Mouse (Mus musculus) limb, embryonic 14.5 days (tissue): ENCODE measurements around the gene Prelid3b. TPM values are rescaled to one million over a fixed set of nuclear protein-coding genes. Genes with fewer than 3 reads are reported as not detected.

Experiments
- ATAC-seq: fragments of 200-750 bp; cut with Nextera tagmentation; 2 replicates; pipeline ENCODE4 v1.8.0; 2017; ENCODE audit warnings: low read depth, moderate number of reproducible peaks, moderate TSS enrichment; ENCODE audit not compliant: low FRiP score
- DNase-seq: peaks from one replicate; pipeline ENCODE4 v3.0.0-alpha.2; 2015; ENCODE audit warnings: low spot score
- H3K27ac ChIP-seq: fragments of 300-500 bp; sonication (generic); replicated peaks from 2 replicates; pipeline ENCODE4 v1.5.1; 2014; ENCODE audit warnings: low read depth, mild to moderate bottlenecking, low read length, moderate library complexity, mixed read lengths
- H3K27me3 ChIP-seq: fragments of 300-500 bp; sonication (generic); 2 replicates; pipeline ENCODE4 v1.6.1; 2014; ENCODE audit warnings: low read length, mixed read lengths; ENCODE audit not compliant: control insufficient read depth, insufficient read depth
- H3K36me3 ChIP-seq: fragments of 300-500 bp; sonication (generic); 2 replicates; pipeline ENCODE4 v1.6.1; 2014; ENCODE audit warnings: mild to moderate bottlenecking, low read length, moderate library complexity, mixed read lengths; ENCODE audit not compliant: control insufficient read depth, insufficient read depth
- H3K4me1 ChIP-seq: fragments of 300-500 bp; sonication (generic); 2 replicates; pipeline ENCODE4 v1.6.1; 2014; ENCODE audit warnings: antibody characterized with exemption, low read length, mixed read lengths; ENCODE audit not compliant: control insufficient read depth, insufficient read depth
- H3K4me2 ChIP-seq: fragments of 300-500 bp; sonication (generic); replicated peaks from 2 replicates; pipeline ENCODE4 v1.6.1; 2014; ENCODE audit warnings: low read depth, mild to moderate bottlenecking, low read length, moderate library complexity; ENCODE audit not compliant: severe bottlenecking
- H3K4me3 ChIP-seq: fragments of 300-500 bp; sonication (generic); replicated peaks from 2 replicates; pipeline ENCODE4 v1.5.1; 2014; ENCODE audit warnings: low read length
- H3K9ac ChIP-seq: fragments of 300-500 bp; sonication (generic); 2 replicates; pipeline ENCODE4 v1.6.1; 2014; ENCODE audit warnings: mild to moderate bottlenecking, low read depth, low read length, moderate library complexity; ENCODE audit not compliant: severe bottlenecking
- H3K9me3 ChIP-seq: fragments of 300-500 bp; sonication (generic); 2 replicates; pipeline ENCODE4 v1.6.1; 2016; ENCODE audit warnings: low read length; ENCODE audit not compliant: control insufficient read depth
- POLR2A ChIP-seq: fragments of 200-500 bp; IDR thresholded peaks from 2 replicates; pipeline ENCODE4 v1.8.0; 2012; ENCODE audit warnings: inconsistent platforms, mild to moderate bottlenecking, moderate library complexity, borderline replicate concordance; ENCODE audit not compliant: insufficient read depth, insufficient read length; ENCODE audit errors: extremely low read depth
- WGBS: fragments of 180-500 bp; shearing (Covaris S2); extraction: QIAGEN DNeasy Blood & Tissue Kit; methylation state at CpG from one replicate; pipeline ENCODE4 v1.1.7; 2014; 5-methylcytosine and 5-hydroxymethylcytosine counted together
- polyA plus RNA-seq, 2 experiments: library from polyadenylated mRNA; depleted of rRNA in 1 of 2; stranded (reverse) in 1 of 2; unstranded in 1 of 2; fragments of >200 nt; fragmentation: Nextera tagmentation in 1 of 2; extraction: Ambion mirVana in 1 of 2; gene quantifications; 2 replicates each; pipeline versions ENCODE4 v1.2.1 to v1.2.3; 2012 to 2014

The Prelid3b gene
- polyA plus RNA-seq, 2 experiments = 89.5 to 112 TPM

DNA sequence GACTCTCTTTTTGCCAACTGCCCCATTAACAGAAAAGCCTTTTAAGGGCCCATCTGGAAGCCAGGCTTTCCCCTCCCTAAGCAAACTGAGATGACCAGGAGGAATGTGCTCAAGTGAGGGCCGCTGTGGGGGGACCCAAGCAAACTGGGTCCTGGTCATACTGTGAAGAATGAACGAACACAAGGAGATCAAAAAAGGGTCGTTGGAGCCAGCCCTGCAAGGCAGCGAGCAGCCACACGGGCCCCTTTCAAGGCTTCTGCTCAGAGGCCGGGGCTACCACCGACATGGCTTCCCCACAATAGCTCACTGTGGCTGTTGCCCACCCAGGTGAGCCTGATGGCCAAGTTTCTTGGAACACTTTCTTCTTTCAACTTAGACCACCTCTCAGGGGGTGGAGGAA lies 26.4 kb downstream of the Prelid3b start:
- peak; percentile 42 for ATAC-seq
- 41% methylated on average over 7 of the region's 7 CpGs for WGBS

DNA sequence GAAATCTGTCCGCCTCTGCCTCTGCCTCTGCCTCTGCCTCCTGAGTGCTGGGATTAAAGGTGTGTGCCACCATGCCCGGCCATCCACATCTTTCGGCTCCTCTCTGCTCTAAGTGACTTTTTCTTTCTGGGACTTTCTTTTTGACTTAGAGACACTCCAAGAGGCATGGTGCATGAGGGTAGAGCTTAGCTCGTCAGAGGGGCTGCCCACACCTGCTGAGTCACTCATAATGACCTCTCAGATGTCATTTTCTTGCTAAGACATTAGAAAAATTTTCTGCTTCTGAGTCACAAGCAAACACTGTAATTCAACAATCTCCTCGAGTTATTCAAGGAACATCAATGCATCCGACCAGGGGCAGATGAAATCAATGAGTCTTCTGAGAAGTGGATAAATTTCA lies 27.9 kb downstream of the Prelid3b start:
- 78% methylated on average over 6 of the region's 6 CpGs for WGBS
- TF ChIP-seq POLR2A = no peak
- Histone ChIP-seq H3K4me2 (no peak overlapping the region), H3K4me1 (peaks cover 8% of the 10 kb centered on the region), H3K9ac (no peak overlapping the region), H3K27me3 (no peaks in the 10 kb centered on the region), H3K27ac (no peak overlapping the region), H3K36me3 (no peaks in the 10 kb centered on the region), H3K9me3 (no peaks in the 10 kb centered on the region), H3K4me3 (no peak overlapping the region)
- no peak for DNase-seq
- no peak for ATAC-seq

More for the DNA sequence above, 26.4 kb downstream of the Prelid3b start:
- H3K27me3 ChIP-seq = no peaks in the 10 kb centered on the region
- no peak for TF ChIP-seq POLR2A
- H3K4me2 ChIP-seq = no peak overlapping the region
- no peak overlapping the region for H3K9ac ChIP-seq
- no peak overlapping the region for H3K4me3 ChIP-seq
- no peak for DNase-seq
- no peak overlapping the region for H3K27ac ChIP-seq
- H3K4me1 ChIP-seq = peaks cover 8% of the 10 kb centered on the region
- H3K9me3 ChIP-seq = no peaks in the 10 kb centered on the region
- H3K36me3 ChIP-seq = no peaks in the 10 kb centered on the region

DNA sequence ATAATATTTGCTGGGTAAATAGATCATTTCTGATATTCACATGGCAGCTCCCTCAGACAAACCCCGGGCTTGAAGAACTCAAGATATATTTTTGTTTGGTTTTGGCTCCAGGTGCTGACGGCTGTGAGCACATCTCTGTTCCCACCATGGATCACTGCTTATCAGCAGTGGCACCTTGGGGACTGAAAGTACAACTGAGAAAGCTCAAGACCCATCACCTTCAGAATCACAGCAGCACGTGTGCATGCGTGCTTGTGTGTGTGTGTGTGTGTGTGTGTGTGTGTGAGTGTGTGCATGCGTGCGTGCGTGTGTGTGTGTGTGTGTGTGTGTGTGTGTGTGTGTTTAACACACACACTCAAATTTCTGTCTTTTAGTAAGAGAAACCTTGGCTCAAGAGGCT lies 28.5 kb downstream of the Prelid3b start:
- Histone ChIP-seq H3K9ac (no peak overlapping the region), H3K9me3 (no peaks in the 10 kb centered on the region), H3K4me1 (peaks cover 8% of the 10 kb centered on the region), H3K4me2 (no peak overlapping the region), H3K27ac (no peak overlapping the region), H3K4me3 (no peak overlapping the region), H3K36me3 (no peaks in the 10 kb centered on the region), H3K27me3 (no peaks in the 10 kb centered on the region)
- WGBS = 98% methylated on average over 7 of the region's 7 CpGs
- ATAC-seq (no peak), DNase-seq (no peak)
- TF ChIP-seq POLR2A = no peak

DNA sequence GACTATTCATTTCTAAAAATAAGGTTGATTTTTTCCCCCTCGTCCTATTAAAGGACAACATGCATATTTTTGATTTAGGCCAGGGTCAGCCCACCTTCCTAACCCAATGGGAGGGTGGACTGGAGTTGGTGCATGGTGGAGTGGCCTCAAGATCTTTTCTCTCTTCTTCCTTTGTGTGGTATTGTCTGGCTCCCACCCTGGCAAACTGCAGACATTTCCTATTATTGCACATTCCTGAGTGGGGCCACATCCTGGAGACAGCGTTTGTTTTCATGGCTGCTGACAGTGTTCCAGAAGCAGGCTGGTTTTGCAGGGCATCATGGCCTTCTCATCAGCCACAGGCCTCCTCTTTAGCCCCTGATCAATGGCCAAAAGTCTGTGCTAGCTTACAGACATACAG lies 29.8 kb downstream of the Prelid3b start:
- no peak overlapping the region for H3K27ac ChIP-seq
- no peak for DNase-seq
- no peak overlapping the region for H3K9ac ChIP-seq
- peaks cover 19% of the 10 kb centered on the region for H3K4me1 ChIP-seq
- H3K9me3 ChIP-seq = no peaks in the 10 kb centered on the region
- ATAC-seq = no peak
- TF ChIP-seq POLR2A = no peak
- no peak overlapping the region for H3K4me3 ChIP-seq
- no peak overlapping the region for H3K4me2 ChIP-seq
- 40% methylated on average over 2 of the region's 2 CpGs for WGBS
- H3K27me3 ChIP-seq = no peaks in the 10 kb centered on the region
- H3K36me3 ChIP-seq = no peaks in the 10 kb centered on the region

DNA sequence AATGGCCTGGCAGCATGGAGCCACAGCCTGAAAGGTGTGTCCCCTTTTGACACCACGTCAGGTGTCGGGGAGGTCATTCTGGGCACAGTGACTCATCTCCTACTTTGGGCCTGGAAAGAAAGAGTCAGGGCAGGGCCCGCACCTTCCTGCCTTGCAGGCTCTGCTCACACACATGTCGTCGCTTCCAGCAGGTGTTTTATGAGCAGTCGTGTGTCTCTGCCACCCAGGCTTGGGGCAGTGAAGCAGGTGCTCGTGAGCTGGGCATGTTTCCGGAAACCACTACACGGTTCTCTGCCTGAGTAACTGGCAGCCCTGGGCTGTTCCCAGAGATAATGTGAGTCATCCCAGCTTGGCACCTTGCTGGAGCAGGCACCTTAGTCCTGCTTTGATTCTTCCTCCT lies 30.4 kb downstream of the Prelid3b start:
- H3K27ac ChIP-seq = 0 out of 2 replicates have a peak overlapping the region, but pooled peaks have one; percentile 13
- ATAC-seq = no peak
- no peaks in the 10 kb centered on the region for H3K9me3 ChIP-seq
- DNase-seq = no peak
- no peaks in the 10 kb centered on the region for H3K27me3 ChIP-seq
- H3K4me3 ChIP-seq = no peak overlapping the region
- 55% methylated on average over 9 of the region's 9 CpGs for WGBS
- peaks cover 23% of the 10 kb centered on the region for H3K4me1 ChIP-seq
- H3K36me3 ChIP-seq = no peaks in the 10 kb centered on the region
- no peak overlapping the region for H3K4me2 ChIP-seq
- no peak overlapping the region for H3K9ac ChIP-seq
- TF ChIP-seq POLR2A = no peak

DNA sequence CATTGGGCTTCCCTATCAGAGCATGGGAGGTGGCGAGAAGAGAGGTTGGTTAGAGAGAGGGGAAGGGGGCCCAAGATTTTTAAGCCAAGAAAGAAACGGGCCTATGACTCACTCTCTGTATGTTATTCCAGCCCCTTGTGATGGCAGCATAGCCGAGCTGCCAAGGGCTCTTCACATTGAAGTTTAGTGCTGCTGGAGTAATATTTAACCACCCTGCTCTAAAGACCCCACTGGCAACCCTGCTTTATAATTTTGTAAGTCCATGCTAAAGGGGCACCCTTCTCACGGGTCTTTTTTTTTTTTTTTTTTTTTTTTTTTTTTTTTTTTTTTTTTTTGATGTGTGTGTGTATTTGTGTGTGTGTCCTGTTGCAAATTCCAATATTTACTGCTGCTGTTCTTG lies 31.0 kb downstream of the Prelid3b start:
- Histone ChIP-seq H3K36me3 (no peaks in the 10 kb centered on the region), H3K27me3 (no peaks in the 10 kb centered on the region), H3K4me1 (peaks cover 23% of the 10 kb centered on the region), H3K9ac (no peak overlapping the region), H3K4me2 (no peak overlapping the region), H3K27ac (no peak overlapping the region), H3K9me3 (no peaks in the 10 kb centered on the region), H3K4me3 (no peak overlapping the region)
- ATAC-seq (no peak), DNase-seq (no peak)
- WGBS = 79% methylated on average over 4 of the region's 4 CpGs
- no peak for TF ChIP-seq POLR2A
